ENCODE assay signal across 26 mouse cellular contexts in genomic region chr19:11482684-11483083, GRCm38 (mm10). TPM values are rescaled to one million over a fixed set of nuclear protein-coding genes. Genes with fewer than 3 reads are reported as not detected.
DNase-seq lines count a peak whose midpoint lies in the region; ATAC-seq and TF ChIP-seq lines count a peak whose summit lies in the region.
"Had no signal": no experiment of that assay in that cellular context is flagged by ENCODE, and none has a peak within 500 bp of the region (broad histone marks: within the 10 kb centered on the region; RNA-seq: fewer than 3 reads in every experiment).

No protein-coding gene starts in this region.

- DNase-seq in CD4-positive, CD25-positive, alpha-beta regulatory T cell, adult 2 months (ENCODE audit: low read depth, low spot score), result peak; percentile 58
- no peak for DNase-seq in spleen, adult 2 months (ENCODE audit: low read depth in 1 of 2, low spot score in 2 of 2)
- DNase-seq in spleen, adult 18-20 months, result no peak
- peak; percentile 56 for DNase-seq in CD4-positive helper T cell, adult 2 months (ENCODE audit: low read depth, low spot score)
- peak; percentile 76 for DNase-seq in induced T-regulatory cell, adult 2 months (ENCODE audit: low read depth)
- DNase-seq in cerebellum, adult 9-10 months, result no peak
- no peak for DNase-seq in hindbrain, embryonic 14.5 days (ENCODE audit: low spot score)
- DNase-seq: adrenal gland, adult 2 months; adrenal gland, adult 8-10 months; adrenal gland, postnatal 10 days; adrenal gland, postnatal 14 days; adrenal gland, postnatal 25 days; adrenal gland, postnatal 36 days; B cell, adult 2 months; cerebellum, adult 11 months; cerebellum, adult 11-12 months; cerebellum, adult 18-20 months; cerebellum, adult 2 months; cerebellum, adult 8-10 months had no signal

- peaks cover 15% of the 10 kb centered on the region for H3K36me3 ChIP-seq in spleen, adult 2 months (ENCODE audit: control insufficient read depth, insufficient read depth, low read length)
- no peaks in the 10 kb centered on the region for H3K36me3 ChIP-seq in hindbrain, embryonic 14.5 days (replicated peaks; ENCODE audit: control insufficient read depth, insufficient read depth)
- H3K36me3 ChIP-seq: G1E had no signal

- no peaks in the 10 kb centered on the region for H3K27me3 ChIP-seq in spleen, adult 2 months (ENCODE audit: control insufficient read depth, insufficient read depth, low read length)
- no peaks in the 10 kb centered on the region for H3K27me3 ChIP-seq in hindbrain, embryonic 14.5 days (ENCODE audit: control insufficient read depth, insufficient read depth, low read length)
- H3K27me3 ChIP-seq: CH12.LX had no signal

- ATAC-seq in CD4-positive, CD25-positive, alpha-beta regulatory T cell, adult 4 months, result no peak
- no peak for ATAC-seq in hindbrain, embryonic 14.5 days (ENCODE audit: low FRiP score)
- ATAC-seq: activated CD4-positive, CD25-positive, alpha-beta regulatory T cell, adult 4 months; Patski had no signal

- H3K4me3 ChIP-seq in spleen, adult 2 months (ENCODE audit: extremely low read depth, insufficient read depth, insufficient read length), result peak overlapping the region; percentile 34
- H3K4me3 ChIP-seq in hindbrain, embryonic 14.5 days (replicated peaks; ENCODE audit: low read length), result no peak overlapping the region

- 83% methylated on average over 2 of the region's 2 CpGs for WGBS in spleen, adult 2 months
- 92% methylated on average over 2 of the region's 2 CpGs for WGBS in hindbrain, embryonic 14.5 days

- no peak overlapping the region for H3K9ac ChIP-seq in hindbrain, embryonic 14.5 days

- no peak for TF ChIP-seq CTCF in spleen, adult 2 months (IDR thresholded peaks at IDR 0.05; ENCODE audit: extremely low read depth, insufficient read depth, insufficient read length, insufficient replicate concordance)

- no peak overlapping the region for H3K4me2 ChIP-seq in hindbrain, embryonic 14.5 days (replicated peaks)

- peaks cover 12% of the 10 kb centered on the region for H3K4me1 ChIP-seq in spleen, adult 2 months (ENCODE audit: control insufficient read depth, insufficient read depth, insufficient read length)
- H3K4me1 ChIP-seq in hindbrain, embryonic 14.5 days (replicated peaks; ENCODE audit: control insufficient read depth, insufficient read depth, low read length), result no peaks in the 10 kb centered on the region

- TF ChIP-seq POLR2A in spleen, adult 2 months (IDR thresholded peaks at IDR 0.05; ENCODE audit: low read depth, low read length), result no peak

- H3K27ac ChIP-seq in spleen, adult 2 months (ENCODE audit: insufficient read depth, low read length), result peak overlapping the region; percentile 54; the same call in 1 of the 2 replicates
- no peak overlapping the region for H3K27ac ChIP-seq in hindbrain, embryonic 14.5 days

- H3K9me3 ChIP-seq in hindbrain, embryonic 14.5 days (ENCODE audit: control insufficient read depth, low read length), result no peaks in the 10 kb centered on the region
- H3K9me3 ChIP-seq: G1E had no signal

RNA-seq across cellular contexts. Expression of gene Gm8369, which starts 3.1 kb away (rescaled TPM):
- polyA plus RNA-seq in CD4-positive, CD25-positive, alpha-beta regulatory T cell, adult 4 months (2017; shearing (Covaris generic)), result 100 to 1,000 TPM; 420 to 532 TPM
- 35.9 and 38.1 TPM in 2 replicates for polyA plus RNA-seq in spleen, adult 2 months (2012; rRNA removed)
- not detected in 2 replicates for polyA plus RNA-seq in hindbrain, embryonic 14.5 days (2014; fragmentation: Nextera tagmentation; extraction: Ambion mirVana)
- polyA plus RNA-seq: adrenal gland, adult 2 months; brain, embryonic 14.5 days; C2C12; cerebellum, adult 2 months; G1E; Patski had no signal

RNA-seq across cellular contexts. Expression of gene Ms4a6c, which starts 13.5 kb away (rescaled TPM):
- polyA plus RNA-seq in CD4-positive, CD25-positive, alpha-beta regulatory T cell, adult 4 months (2017; shearing (Covaris generic)), result 10 to 100 TPM; 13.4 to 20.1 TPM
- 8.9 and 12.2 TPM in 2 replicates for polyA plus RNA-seq in spleen, adult 2 months (2012; rRNA removed)
- polyA plus RNA-seq in hindbrain, embryonic 14.5 days (2014; fragmentation: Nextera tagmentation; extraction: Ambion mirVana), result 1.3 and 2.2 TPM in 2 replicates
- polyA plus RNA-seq: C2C12, Patski had no signal

RNA-seq across cellular contexts. Expression of gene Ms4a6b, which starts 33.6 kb away (rescaled TPM):
- 1,000 to 10,000 TPM; 1,239 to 1,299 TPM for polyA plus RNA-seq in CD4-positive, CD25-positive, alpha-beta regulatory T cell, adult 4 months (2017; shearing (Covaris generic))
- 27.9 and 34.8 TPM in 2 replicates for polyA plus RNA-seq in spleen, adult 2 months (2012; rRNA removed)
- 1.4 and 3.3 TPM in 2 replicates for polyA plus RNA-seq in hindbrain, embryonic 14.5 days (2014; fragmentation: Nextera tagmentation; extraction: Ambion mirVana)
- polyA plus RNA-seq: C2C12, Patski had no signal

RNA-seq across cellular contexts. Expression of gene Ms4a4b, which starts 39.3 kb away (rescaled TPM):
- polyA plus RNA-seq in CD4-positive, CD25-positive, alpha-beta regulatory T cell, adult 4 months (2017; shearing (Covaris generic)), result 1,000 to 10,000 TPM; 2,426 to 2,599 TPM
- 44.9 and 62.0 TPM in 2 replicates for polyA plus RNA-seq in spleen, adult 2 months (2012; rRNA removed)
- not detected in 2 replicates for polyA plus RNA-seq in hindbrain, embryonic 14.5 days (2014; fragmentation: Nextera tagmentation; extraction: Ambion mirVana)
- polyA plus RNA-seq: brain, embryonic 14.5 days; C2C12; G1E had no signal

RNA-seq across cellular contexts. Expression of gene Ms4a4d, which starts 53.9 kb away (rescaled TPM):
- polyA plus RNA-seq in CD4-positive, CD25-positive, alpha-beta regulatory T cell, adult 4 months (2017; shearing (Covaris generic)), result 1 to 10 TPM; 3.9 to 6.3 TPM
- polyA plus RNA-seq in spleen, adult 2 months (2012; rRNA removed), result 8.6 and 10.2 TPM in 2 replicates
- not detected in 2 replicates for polyA plus RNA-seq in hindbrain, embryonic 14.5 days (2014; fragmentation: Nextera tagmentation; extraction: Ambion mirVana)
- polyA plus RNA-seq: brain, embryonic 14.5 days; C2C12; G1E had no signal

Comparison
In these comparisons a context has a peak if more than half of its experiments do, and no peak if none do; other contexts are left out.
1. DNase-seq: peak in CD4-positive, CD25-positive, alpha-beta regulatory T cell, adult 2 months (single experiment), CD4-positive helper T cell, adult 2 months (single experiment) and induced T-regulatory cell, adult 2 months (single experiment); none in spleen, adult 2 months (0 of 2), spleen, adult 18-20 months (0 of 2), cerebellum, adult 9-10 months (single experiment) and hindbrain, embryonic 14.5 days (single experiment).
2. RNA of gene Gm8369, which starts 3.1 kb away (polyA plus RNA-seq): 420 to 532 TPM in CD4-positive, CD25-positive, alpha-beta regulatory T cell, adult 4 months and 35.9 to 38.1 TPM in spleen, adult 2 months; not detected in hindbrain, embryonic 14.5 days; every median in the first group is over 10 times any median in the second.
3. RNA of gene Ms4a6b, which starts 33.6 kb away (polyA plus RNA-seq): 1,239 to 1,299 TPM in CD4-positive, CD25-positive, alpha-beta regulatory T cell, adult 4 months; 27.9 to 34.8 TPM in spleen, adult 2 months and 1.4 to 3.3 TPM in hindbrain, embryonic 14.5 days; every median in the first group is over 10 times any median in the second.